26 mouse cellular contexts compared by ENCODE assay signal in the genomic region with DNA sequence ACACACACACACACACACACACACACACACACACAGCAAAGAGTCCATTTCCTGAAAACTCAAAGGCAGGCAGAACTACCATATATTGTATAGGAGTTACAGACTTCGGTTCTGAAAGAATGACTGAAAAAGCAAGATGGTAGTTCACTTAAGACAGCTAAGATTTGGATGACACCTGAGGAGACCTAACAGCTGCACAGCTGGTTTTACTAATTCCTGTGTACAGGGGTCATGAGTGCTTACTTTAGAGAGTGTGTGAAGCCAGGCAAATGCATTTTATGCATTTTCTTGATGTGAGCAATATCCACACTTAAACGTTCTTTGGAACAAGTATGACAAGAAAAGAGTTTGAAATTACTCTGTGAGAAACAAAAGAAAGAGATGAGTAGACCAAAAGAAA.
"Had no signal": no experiment of that assay in that cellular context is flagged by ENCODE, and none has a peak within 500 bp of the region (broad histone marks: within the 10 kb centered on the region; RNA-seq: fewer than 3 reads in every experiment).

No protein-coding gene starts in this region.

- H3K4me1 ChIP-seq: limb, embryonic 10.5 days; limb, embryonic 12.5 days; limb, embryonic 13.5 days; limb, embryonic 15.5 days; liver, embryonic 12.5 days; liver, embryonic 13.5 days; liver, embryonic 15.5 days; lung, embryonic 15.5 days; midbrain, embryonic 10.5 days; midbrain, embryonic 12.5 days; midbrain, embryonic 13.5 days; midbrain, embryonic 15.5 days had no signal

- H3K4me2 ChIP-seq: limb, embryonic 12.5 days; limb, embryonic 13.5 days; limb, embryonic 15.5 days; liver, embryonic 11.5 days; liver, embryonic 12.5 days; liver, embryonic 13.5 days; liver, embryonic 15.5 days; lung, embryonic 14.5 days; lung, embryonic 15.5 days; midbrain, embryonic 11.5 days; midbrain, embryonic 12.5 days; midbrain, embryonic 13.5 days; midbrain, embryonic 15.5 days had no signal

- H3K36me3 ChIP-seq: limb, embryonic 10.5 days; limb, embryonic 12.5 days; limb, embryonic 13.5 days; limb, embryonic 15.5 days; liver, embryonic 12.5 days; liver, embryonic 13.5 days; liver, embryonic 15.5 days; lung, embryonic 15.5 days; midbrain, embryonic 10.5 days; midbrain, embryonic 12.5 days; midbrain, embryonic 13.5 days; midbrain, embryonic 15.5 days had no signal

- DNase-seq: left cerebral cortex, postnatal 4 days; liver; liver, embryonic 13.5 days; liver, postnatal 0 days; lung, adult 18-20 months; lung, embryonic 14.5 days; lung, postnatal 10 days; lung, postnatal 14 days; lung, postnatal 36 days; lung, postnatal 4 days; midbrain, embryonic 14.5 days had no signal

- H3K27me3 ChIP-seq: limb, embryonic 12.5 days; limb, embryonic 13.5 days; limb, embryonic 15.5 days; liver, embryonic 12.5 days; liver, embryonic 13.5 days; liver, embryonic 15.5 days; lung, embryonic 15.5 days; megakaryocyte, embryonic 14.5 days; midbrain, embryonic 12.5 days; midbrain, embryonic 13.5 days; midbrain, embryonic 15.5 days had no signal

- H3K4me3 ChIP-seq: left cerebral cortex, adult 2 months; limb, embryonic 10.5 days; limb, embryonic 12.5 days; limb, embryonic 13.5 days; limb, embryonic 15.5 days; liver, embryonic 12.5 days; liver, embryonic 13.5 days; liver, embryonic 15.5 days; lung, embryonic 15.5 days; megakaryocyte, embryonic 14.5 days; midbrain, embryonic 10.5 days; midbrain, embryonic 12.5 days; midbrain, embryonic 13.5 days; midbrain, embryonic 15.5 days had no signal
